Mouse (Mus musculus): ENCODE results near the gene Ulk4. TPM values are rescaled to one million over a fixed set of nuclear protein-coding genes. Genes with fewer than 3 reads are reported as not detected.

The Ulk4 gene
- polyA plus RNA-seq, 2 experiments = 0.40 to 30.5 TPM

DNA sequence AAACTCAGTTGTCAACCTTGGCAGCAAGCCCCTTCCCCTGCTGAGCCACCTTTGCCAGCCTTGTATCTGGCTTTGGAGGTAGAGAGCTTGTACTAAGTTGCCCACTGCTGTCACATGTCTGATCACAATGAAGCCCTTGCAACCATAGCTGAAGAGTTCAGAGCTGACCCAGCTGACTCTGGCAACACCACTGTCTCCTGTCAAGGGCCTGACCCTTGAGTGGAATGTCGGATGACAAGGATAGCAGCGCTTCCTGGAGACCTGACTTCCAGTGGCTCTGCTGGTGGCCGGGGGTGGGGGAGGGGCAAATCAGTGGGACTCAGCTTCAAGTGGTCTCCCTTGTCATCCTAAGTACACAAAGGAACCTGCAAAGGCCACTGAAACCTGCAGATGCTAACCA is 214.3 kb downstream of the Ulk4 start:
- Histone ChIP-seq H3K9ac (replicated peaks) (no peak overlapping the region), H3K4me3 (ENCODE audit: insufficient read depth in 1 of 2, low read depth in 2 of 2, low read length in 2 of 2) (no peak overlapping the region), H3K36me3 (replicated peaks; ENCODE audit: control insufficient read depth, insufficient read depth, low read depth) (no peaks in the 10 kb centered on the region), H3K9me3 (ENCODE audit: control insufficient read depth, low read length) (no peaks in the 10 kb centered on the region), H3K4me2 (ENCODE audit: low read depth) (no peak overlapping the region), H3K27me3 (ENCODE audit: control insufficient read depth, insufficient read depth, low read length) (no peaks in the 10 kb centered on the region), H3K4me1 (replicated peaks; ENCODE audit: control insufficient read depth in 2 of 2, insufficient read depth in 2 of 2, low read length in 1 of 2) (no peaks in the 10 kb centered on the region), H3K27ac (no peak overlapping the region)
- WGBS (ENCODE audit: insufficient replicate concordance) = 34% methylated on average over 3 of the region's 3 CpGs
- DNase-seq (ENCODE audit: low read depth in 3 of 3, low spot score in 3 of 3) (no peak), ATAC-seq (ENCODE audit: insufficient read depth) (no peak)
- TF ChIP-seq CTCF (IDR thresholded peaks at IDR 0.05; ENCODE audit: low read depth) (no peak), EP300 (IDR thresholded peaks at IDR 0.05; ENCODE audit: low read depth) (no peak)

DNA sequence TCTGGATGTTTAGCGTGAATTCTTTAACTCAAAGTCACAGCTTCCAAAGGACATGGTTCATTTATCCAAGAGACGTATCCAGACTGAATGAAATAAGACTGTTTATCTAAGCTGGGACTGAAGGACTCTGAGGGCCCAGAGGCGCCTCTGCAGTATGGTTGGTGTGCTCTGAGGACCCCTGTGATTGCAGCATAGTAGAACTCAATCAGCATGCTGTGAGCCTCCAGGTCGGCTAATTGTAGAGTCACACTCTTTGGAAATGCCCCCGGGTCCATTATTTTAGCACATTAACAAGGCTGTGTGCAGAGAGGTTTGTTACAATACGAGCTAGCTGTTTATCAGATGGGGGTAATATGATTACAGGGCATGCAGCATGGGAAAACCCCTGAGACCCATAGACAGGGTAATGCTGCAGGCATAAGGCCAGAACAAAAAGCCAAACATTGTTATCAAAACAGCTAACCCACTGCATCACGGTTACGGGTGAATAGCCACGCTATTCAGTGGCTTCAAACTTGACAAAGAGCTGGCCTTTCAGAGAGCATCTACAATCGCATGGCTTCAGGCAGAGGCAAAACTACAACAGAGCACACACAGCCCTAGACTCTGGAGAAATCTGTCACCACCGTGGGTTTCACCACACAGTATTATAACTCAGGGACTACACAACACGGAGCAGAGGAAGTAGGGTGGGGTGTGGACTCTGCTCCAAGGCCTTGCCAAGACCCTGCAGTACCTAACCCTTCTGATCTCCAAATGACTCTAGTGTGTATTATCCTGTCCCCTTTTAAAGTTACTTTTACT is 215.0 kb downstream of the Ulk4 start:
- H3K9me3 ChIP-seq (ENCODE audit: control insufficient read depth, low read length) = no peaks in the 10 kb centered on the region
- 61% methylated on average over 12 of the region's 12 CpGs for WGBS (ENCODE audit: insufficient replicate concordance)
- H3K27ac ChIP-seq = no peak overlapping the region
- TF ChIP-seq EP300 (IDR thresholded peaks at IDR 0.05; ENCODE audit: low read depth) (no peak), CTCF (IDR thresholded peaks at IDR 0.05; ENCODE audit: low read depth) (no peak)
- no peak overlapping the region for H3K4me2 ChIP-seq (ENCODE audit: low read depth)
- no peak overlapping the region for H3K4me3 ChIP-seq (ENCODE audit: insufficient read depth in 1 of 2, low read depth in 2 of 2, low read length in 2 of 2)
- no peaks in the 10 kb centered on the region for H3K36me3 ChIP-seq (replicated peaks; ENCODE audit: control insufficient read depth, insufficient read depth, low read depth)
- ATAC-seq (ENCODE audit: insufficient read depth) = no peak
- no peaks in the 10 kb centered on the region for H3K27me3 ChIP-seq (ENCODE audit: control insufficient read depth, insufficient read depth, low read length)
- H3K9ac ChIP-seq (replicated peaks) = no peak overlapping the region
- H3K4me1 ChIP-seq (replicated peaks; ENCODE audit: control insufficient read depth in 2 of 2, insufficient read depth in 2 of 2, low read length in 1 of 2) = no peaks in the 10 kb centered on the region
- no peak for DNase-seq (ENCODE audit: low read depth in 3 of 3, low spot score in 3 of 3)

DNA sequence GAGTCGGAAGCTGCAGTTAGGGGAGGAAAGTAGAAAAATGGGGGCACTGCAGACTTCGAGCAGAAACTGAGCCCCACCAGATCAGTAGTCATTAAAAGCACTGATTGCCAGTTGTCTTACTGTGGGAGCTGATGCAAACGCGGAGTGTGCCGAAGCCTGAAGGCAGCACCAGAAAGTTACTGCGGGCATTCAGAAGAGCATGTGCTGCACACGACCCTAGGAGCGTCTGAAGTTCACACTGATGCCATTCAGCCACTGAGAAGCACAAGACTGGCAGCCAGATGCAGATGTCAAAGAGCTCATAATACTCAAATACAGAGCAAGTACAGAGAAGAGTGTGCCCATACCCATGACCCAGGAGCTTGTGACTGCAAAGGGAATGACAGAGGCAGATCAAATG is 216.7 kb downstream of the Ulk4 start:
- Histone ChIP-seq H3K4me2 (ENCODE audit: low read depth) (no peak overlapping the region), H3K27me3 (ENCODE audit: control insufficient read depth, insufficient read depth, low read length) (no peaks in the 10 kb centered on the region), H3K9ac (replicated peaks) (no peak overlapping the region), H3K27ac (no peak overlapping the region), H3K4me3 (ENCODE audit: insufficient read depth in 1 of 2, low read depth in 2 of 2, low read length in 2 of 2) (no peak overlapping the region), H3K36me3 (replicated peaks; ENCODE audit: control insufficient read depth, insufficient read depth, low read depth) (no peaks in the 10 kb centered on the region), H3K4me1 (replicated peaks; ENCODE audit: control insufficient read depth in 2 of 2, insufficient read depth in 2 of 2, low read length in 1 of 2) (no peaks in the 10 kb centered on the region), H3K9me3 (ENCODE audit: control insufficient read depth, low read length) (no peaks in the 10 kb centered on the region)
- 68% methylated on average over 8 of the region's 8 CpGs for WGBS (ENCODE audit: insufficient replicate concordance)
- DNase-seq (ENCODE audit: low read depth in 3 of 3, low spot score in 3 of 3) = no peak
- TF ChIP-seq EP300 (IDR thresholded peaks at IDR 0.05; ENCODE audit: low read depth) (no peak), CTCF (IDR thresholded peaks at IDR 0.05; ENCODE audit: low read depth) (no peak)
- ATAC-seq (ENCODE audit: insufficient read depth) = no peak

DNA sequence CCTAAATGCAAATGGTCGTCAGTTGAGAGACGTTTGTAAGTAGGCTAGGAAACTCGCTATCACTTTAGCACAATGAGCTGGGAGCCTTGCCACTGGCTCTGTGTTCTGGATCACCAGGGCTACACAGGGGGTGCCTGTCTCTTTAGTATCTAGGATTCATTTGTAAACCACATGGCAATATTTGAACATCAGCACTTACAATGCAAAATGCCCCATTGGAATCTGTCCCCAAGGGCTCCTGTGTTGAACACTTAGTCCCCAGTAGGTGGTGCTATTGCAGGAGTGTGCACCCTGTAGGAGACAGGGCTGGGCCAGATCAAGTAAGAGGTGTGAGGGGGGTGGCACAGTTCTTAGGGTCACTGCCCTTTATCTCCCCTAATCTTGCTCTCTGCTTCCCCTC is 217.7 kb downstream of the Ulk4 start:
- H3K9ac ChIP-seq (replicated peaks) = no peak overlapping the region
- TF ChIP-seq CTCF (IDR thresholded peaks at IDR 0.05; ENCODE audit: low read depth) (peak; percentile 59), EP300 (IDR thresholded peaks at IDR 0.05; ENCODE audit: low read depth) (no peak)
- H3K9me3 ChIP-seq (ENCODE audit: control insufficient read depth, low read length) = no peaks in the 10 kb centered on the region
- ATAC-seq (ENCODE audit: insufficient read depth) (no peak), DNase-seq (ENCODE audit: low read depth in 3 of 3, low spot score in 3 of 3) (no peak)
- no peaks in the 10 kb centered on the region for H3K27me3 ChIP-seq (ENCODE audit: control insufficient read depth, insufficient read depth, low read length)
- 73% methylated on average over 3 of the region's 3 CpGs for WGBS (ENCODE audit: insufficient replicate concordance)
- no peak overlapping the region for H3K27ac ChIP-seq
- H3K4me1 ChIP-seq (replicated peaks; ENCODE audit: control insufficient read depth in 2 of 2, insufficient read depth in 2 of 2, low read length in 1 of 2) = no peaks in the 10 kb centered on the region
- H3K4me2 ChIP-seq (ENCODE audit: low read depth) = no peak overlapping the region
- no peak overlapping the region for H3K4me3 ChIP-seq (ENCODE audit: insufficient read depth in 1 of 2, low read depth in 2 of 2, low read length in 2 of 2)
- no peaks in the 10 kb centered on the region for H3K36me3 ChIP-seq (replicated peaks; ENCODE audit: control insufficient read depth, insufficient read depth, low read depth)

DNA sequence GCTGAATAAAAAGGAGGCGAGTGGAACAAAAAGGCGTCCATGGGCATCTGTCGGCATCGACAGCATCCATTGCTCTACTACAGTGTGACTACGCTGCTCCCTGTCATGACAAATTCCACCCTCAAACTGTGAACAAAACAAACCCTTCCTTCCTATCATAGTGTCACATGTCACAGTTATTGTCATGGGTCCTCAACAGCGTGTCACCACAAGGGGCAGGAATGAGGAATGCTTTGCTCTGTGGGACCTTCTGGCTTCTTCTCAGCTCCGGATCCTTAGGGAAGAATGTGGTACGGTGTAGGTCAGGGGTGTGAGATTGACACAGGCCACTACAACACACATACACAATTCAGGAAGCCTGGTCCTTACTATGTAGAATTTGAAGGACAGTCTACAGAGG is 218.5 kb downstream of the Ulk4 start:
- ATAC-seq (ENCODE audit: insufficient read depth) (no peak), DNase-seq (ENCODE audit: low read depth in 3 of 3, low spot score in 3 of 3) (no peak)
- Histone ChIP-seq H3K4me3 (ENCODE audit: insufficient read depth in 1 of 2, low read depth in 2 of 2, low read length in 2 of 2) (no peak overlapping the region), H3K27me3 (ENCODE audit: control insufficient read depth, insufficient read depth, low read length) (no peaks in the 10 kb centered on the region), H3K4me2 (ENCODE audit: low read depth) (no peak overlapping the region), H3K9ac (replicated peaks) (no peak overlapping the region), H3K27ac (no peak overlapping the region), H3K9me3 (ENCODE audit: control insufficient read depth, low read length) (no peaks in the 10 kb centered on the region), H3K36me3 (replicated peaks; ENCODE audit: control insufficient read depth, insufficient read depth, low read depth) (no peaks in the 10 kb centered on the region), H3K4me1 (replicated peaks; ENCODE audit: control insufficient read depth in 2 of 2, insufficient read depth in 2 of 2, low read length in 1 of 2) (no peaks in the 10 kb centered on the region)
- WGBS (ENCODE audit: insufficient replicate concordance) = 75% methylated on average over 8 of the region's 8 CpGs
- TF ChIP-seq CTCF (IDR thresholded peaks at IDR 0.05; ENCODE audit: low read depth) (no peak), EP300 (IDR thresholded peaks at IDR 0.05; ENCODE audit: low read depth) (no peak)
